Mouse (Mus musculus): ENCODE measurements around the gene Rin2.

DNA sequence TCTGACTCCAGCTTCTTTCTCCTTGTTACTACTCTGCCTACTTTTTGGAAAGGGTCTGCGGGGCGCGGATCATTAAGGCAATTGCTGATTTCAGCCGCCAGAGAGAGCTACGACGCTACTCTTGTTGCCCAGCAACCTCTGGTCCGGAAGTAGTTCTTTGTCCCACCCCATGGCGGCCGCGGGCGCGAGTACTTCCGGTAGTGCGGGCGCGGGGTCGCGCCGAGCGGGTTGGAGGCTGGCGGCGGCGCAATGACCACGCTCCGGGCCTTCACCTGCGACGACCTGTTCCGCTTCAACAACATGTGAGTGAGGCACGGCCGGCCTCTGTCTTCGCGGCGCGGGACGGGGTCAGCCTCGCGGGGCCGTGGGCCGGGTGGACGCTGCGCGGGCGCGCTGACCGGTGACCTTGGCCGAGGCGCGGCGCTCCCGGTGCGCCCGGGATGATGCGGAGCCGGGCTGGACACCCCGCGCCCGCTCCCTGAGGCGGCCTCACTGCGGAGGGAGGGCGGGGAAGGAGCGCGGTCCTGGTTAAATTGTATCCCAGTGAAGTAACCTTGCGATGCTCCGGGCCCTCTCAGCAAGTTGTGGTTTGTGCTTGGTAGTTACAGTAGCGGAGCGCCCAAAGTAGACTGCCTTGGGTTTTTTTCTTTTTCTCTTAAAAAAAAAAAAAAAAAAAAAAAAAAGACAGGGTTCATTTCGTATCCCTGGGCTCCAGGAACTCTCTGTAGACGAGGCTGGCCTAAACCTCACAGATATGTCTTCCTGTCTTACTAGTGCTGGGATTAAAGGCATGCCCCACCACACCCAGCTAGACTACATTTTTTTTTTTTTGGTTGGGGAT lies 228.3 kb downstream of the Rin2 start:
- peak; percentile 69 for TF ChIP-seq POLR2A (IDR thresholded peaks at IDR 0.05; ENCODE audit: borderline replicate concordance, insufficient read depth, low read length)
- peak; percentile 60; the same call in 1 of the 2 replicates for TF ChIP-seq CTCF (IDR thresholded peaks at IDR 0.05; ENCODE audit: borderline replicate concordance, insufficient read depth, low read depth, low read length)
